Mouse (Mus musculus) cerebral cortex, adult 2 months (tissue): Measurements from ENCODE around the gene Mrs2.

Experiments
- WGBS: fragments of 180-500 bp; shearing (Covaris S2); methylation state at CpG from one replicate; pipeline ENCODE4 v1.1.7; 2018; 5-methylcytosine and 5-hydroxymethylcytosine counted together

The Mrs2 gene

DNA sequence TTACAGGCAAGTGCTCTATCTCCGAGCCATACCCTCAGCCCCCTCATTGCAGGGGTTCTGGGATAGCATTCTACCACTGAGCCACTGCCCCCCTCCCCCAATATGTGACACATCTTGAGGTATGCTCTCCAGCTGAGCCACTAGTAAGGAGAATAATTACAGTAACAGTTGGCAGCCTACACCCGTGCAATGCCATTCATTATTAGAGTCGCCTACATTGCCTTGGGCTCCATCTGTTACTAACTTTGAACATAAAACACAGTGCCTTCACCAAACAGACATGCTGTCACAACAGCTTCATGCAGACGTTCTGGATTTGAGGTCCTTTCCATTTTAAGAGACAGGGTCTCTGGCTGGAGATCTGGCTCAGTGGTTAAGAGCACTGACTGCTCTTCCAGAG lies 43.8 kb downstream of the Mrs2 start:
- 59% methylated on average over 4 of the region's 4 CpGs for WGBS

GRCm38 (mm10) chr13:24971776-24972175 lies 48.4 kb downstream of the Mrs2 start:
- WGBS: 81% methylated on average over 3 of the region's 3 CpGs

DNA sequence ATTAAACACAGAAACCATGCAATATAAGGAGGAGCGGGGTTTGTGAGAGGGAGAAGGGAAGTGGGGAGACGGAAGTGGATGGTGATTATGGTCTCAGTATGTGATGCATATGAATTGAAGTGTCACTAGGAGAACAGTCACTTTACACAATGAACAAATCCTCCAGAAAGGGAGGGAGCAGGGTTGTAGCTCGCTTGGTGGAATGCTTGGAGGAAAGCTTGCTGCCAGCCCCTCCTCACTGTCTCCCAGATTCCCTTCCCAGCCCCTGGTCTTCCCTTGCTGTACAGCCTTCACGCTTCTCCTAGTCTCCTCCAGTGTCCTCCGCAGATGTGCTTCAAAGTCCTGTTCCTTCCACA lies 54.4 kb downstream of the Mrs2 start:
- whole genome bisulfite sequencing: 40% methylated on average over 5 of the region's 5 CpGs

DNA sequence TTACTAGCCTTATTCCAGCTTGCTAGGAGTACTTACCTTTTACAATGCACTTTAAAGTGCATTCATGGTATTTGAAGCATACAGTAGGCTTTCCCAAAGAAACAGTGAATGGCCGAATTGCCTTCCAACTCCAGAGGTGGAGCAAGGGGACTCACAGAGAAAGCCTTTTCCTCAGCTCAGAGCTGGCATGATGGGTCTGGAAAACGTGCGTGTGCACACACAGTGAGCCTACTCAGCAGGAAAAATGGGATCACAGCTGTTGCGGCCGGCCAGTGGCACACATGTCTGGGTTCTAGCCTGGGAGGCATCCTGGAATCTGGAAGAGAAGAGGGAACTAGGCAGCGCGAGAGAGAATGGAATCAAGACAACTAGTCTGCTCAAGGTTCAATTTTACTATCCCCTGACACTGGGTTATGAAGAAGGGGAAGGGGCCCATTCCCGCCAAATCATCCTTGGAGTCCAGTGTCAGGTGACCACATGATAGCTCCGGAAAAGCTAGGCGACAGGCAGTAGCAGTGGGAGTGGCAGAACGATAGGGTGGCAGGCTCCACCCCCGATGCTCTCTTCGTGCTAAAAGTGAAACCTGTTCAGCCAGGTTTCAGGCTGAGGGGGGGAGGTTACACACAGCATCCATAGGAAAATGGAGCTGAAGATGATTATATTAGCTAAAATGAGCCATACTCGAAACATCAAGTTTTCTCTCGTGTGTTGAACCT lies 54.9 kb downstream of the Mrs2 start:
- WGBS: 20% methylated on average over 15 of the region's 15 CpGs

GRCm38 (mm10) chr13:24962119-24962518 lies 58.1 kb downstream of the Mrs2 start:
- 91% methylated on average over 8 of the region's 8 CpGs for WGBS

DNA sequence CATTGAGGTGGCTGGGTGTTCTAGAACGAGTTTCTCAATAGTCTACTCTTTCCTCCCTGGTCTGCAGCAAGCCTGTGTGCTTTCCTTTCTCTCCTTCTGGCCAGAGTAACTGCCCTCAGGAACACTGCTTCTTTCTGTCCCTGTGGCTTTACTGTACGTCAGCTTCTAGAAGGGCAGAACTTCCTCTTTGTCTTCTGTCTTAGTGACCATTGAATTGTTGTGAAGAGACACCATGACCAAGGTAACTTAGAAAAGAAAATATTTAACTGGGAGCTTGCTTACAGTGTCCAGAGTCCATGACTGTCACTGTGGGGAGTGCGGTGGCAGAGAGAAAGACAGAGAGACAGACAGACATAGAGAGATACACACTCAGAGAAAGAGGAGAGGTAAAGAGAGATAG lies 60.1 kb downstream of the Mrs2 start:
- 73% methylated on average over 3 of the region's 3 CpGs for WGBS

DNA sequence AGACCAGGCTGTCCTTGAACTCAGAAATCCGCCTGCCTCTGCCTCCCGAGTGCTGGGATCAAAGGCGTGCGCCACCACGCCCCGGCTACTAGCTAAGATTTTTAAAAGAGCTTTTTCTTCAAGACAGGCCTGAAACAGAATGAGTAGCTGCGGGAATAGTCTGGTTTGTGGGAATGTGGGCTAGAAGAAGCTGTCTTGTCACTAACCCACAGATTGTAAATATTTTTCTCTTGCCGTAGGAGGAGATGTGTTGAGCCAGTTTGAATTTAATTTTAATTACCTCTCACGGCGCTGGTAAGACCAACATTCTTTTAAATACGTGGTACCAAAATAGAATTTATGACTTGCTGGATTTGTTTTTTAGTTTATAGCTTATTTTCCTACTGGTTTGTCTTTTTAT lies 61.5 kb downstream of the Mrs2 start:
- 69% methylated on average over 11 of the region's 11 CpGs for WGBS

- WGBS: 55% methylated on average over 10 of the region's 10 CpGs
Observed at GRCm38 (mm10) chr13:24955500-24955899, 64.7 kb downstream of the Mrs2 start.

GRCm38 (mm10) chr13:24955091-24955490 lies 65.1 kb downstream of the Mrs2 start:
- WGBS: 69% methylated on average over 11 of the region's 11 CpGs

DNA sequence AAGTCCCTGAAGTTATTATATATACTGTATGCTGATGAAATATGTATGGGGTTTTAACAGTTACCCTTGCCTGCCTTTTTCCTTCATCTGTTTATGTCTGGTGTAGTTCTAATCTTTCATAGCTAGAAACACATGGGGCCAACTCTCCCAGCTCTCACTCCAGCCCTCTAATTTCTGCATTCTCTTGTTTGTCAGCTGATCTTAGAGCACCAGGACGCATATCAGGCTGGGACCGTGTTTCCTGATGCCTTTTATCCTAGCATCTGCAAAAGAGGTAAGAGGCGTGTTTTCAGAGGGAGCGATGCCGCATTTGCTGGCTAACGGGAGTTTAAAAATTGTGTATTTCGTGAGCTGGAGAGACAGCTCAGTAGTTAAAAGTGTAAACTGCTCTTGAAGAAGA lies 67.5 kb downstream of the Mrs2 start:
- WGBS: 89% methylated on average over 7 of the region's 7 CpGs

DNA sequence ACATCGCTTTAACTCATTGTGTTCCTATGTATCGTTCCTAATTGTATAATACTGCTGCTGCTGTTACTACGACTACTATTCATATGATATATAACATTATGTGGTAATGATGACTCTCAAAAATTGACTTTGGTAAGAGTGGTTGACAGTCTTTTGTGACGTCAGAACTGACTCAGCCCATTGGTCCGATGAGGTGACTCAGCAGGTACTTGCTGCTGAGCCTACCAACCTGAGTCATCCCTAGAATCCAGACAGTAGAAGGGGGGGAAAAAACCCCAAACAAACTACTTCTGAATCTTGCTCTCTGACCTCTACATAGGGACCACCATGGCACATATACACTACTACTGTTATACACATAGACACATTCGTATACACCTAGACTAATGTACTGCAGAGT lies 71.3 kb downstream of the Mrs2 start:
- WGBS: 88% methylated on average over 6 of the region's 6 CpGs

- WGBS: 95% methylated on average over 5 of the region's 5 CpGs
Observed at GRCm38 (mm10) chr13:24947158-24947557, 73.0 kb downstream of the Mrs2 start.

GRCm38 (mm10) chr13:24945567-24945966 lies 74.6 kb downstream of the Mrs2 start:
- 55% methylated on average over 4 of the region's 4 CpGs for WGBS

- 75% methylated on average over 8 of the region's 8 CpGs for whole genome bisulfite sequencing
Observed at GRCm38 (mm10) chr13:24943303-24943702, 76.9 kb downstream of the Mrs2 start.

DNA sequence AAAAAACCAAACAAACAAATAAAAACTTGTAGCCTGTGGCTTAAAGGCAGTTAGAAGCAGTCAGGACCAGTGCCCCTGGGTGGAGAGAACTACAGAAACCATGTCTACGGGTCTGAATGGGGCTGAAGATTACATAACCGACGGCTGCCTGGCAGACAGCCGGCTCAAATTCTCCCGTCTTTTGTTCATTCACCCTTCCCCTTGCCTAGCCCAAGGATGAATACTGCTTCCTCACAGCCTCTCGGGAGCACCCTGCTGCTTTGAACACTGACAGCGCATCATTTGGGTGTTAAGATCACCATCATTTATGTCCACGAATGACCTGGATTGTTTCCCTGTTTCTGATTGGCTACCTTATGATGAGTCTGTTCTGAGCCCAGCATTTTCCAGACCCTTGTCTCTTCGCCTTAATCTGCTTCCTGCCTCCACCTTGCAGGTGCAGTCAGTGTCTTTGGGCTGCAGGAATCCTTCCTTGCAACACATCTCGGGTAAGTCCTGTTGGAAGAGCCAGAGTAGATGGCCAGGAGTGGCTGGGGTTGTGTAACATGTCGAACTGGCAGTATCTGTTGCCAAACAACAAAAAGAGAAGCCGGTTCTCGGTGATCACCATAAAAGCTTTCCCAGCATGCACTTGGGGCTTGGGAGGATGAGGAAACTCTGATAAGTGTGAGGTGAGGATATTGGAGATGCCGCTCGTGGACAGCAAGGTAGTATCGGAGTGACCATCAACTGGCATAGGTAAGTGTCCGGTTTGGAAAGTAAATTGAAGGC lies 77.5 kb downstream of the Mrs2 start, which contains the start of gene Gpld1:
Gene Gpld1 (plus strand): TSS at position 641 of the 771 bp plus-strand sequence.
- 51% methylated on average over 17 of the region's 17 CpGs for WGBS

DNA sequence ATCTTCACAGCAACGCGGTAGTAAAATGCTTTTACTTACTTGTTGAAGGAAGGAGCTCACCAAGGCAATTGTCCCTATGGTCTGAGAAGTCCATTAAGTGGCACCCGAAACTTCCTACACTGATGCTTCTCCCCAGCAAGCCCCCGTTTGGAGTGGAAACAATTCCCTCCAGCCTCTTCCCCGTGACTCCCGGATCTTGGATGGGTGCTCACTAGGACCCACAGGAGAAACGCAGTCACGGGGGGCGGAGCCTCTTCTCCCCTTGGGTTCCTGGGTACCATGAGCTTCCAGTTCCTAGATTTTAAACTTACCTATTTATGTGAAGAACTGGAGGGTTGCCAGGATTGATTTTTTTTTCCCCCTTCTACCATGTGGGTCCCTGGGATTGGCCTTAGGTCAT lies 80.7 kb downstream of the Mrs2 start:
- 92% methylated on average over 9 of the region's 9 CpGs for WGBS

DNA sequence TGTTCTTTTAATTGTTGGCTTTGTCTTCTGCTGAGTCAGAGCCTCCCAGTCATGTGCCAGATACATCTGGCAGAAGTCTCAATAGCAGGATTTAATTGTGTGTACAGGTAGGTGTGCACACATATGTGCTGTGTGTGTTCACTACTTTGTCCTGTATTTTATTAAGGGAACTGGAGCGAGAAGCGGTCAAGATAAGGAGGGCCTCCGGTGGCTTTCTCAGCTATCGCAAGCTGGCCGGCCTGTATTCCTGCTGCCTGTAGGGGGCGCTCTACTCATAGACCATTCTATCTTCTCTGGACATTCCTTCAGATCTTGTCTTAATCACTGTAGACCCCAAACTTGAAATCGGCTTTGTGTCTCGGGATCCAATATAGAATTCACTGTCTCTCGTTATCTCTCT lies 81.5 kb downstream of the Mrs2 start:
- WGBS: 27% methylated on average over 9 of the region's 9 CpGs

DNA sequence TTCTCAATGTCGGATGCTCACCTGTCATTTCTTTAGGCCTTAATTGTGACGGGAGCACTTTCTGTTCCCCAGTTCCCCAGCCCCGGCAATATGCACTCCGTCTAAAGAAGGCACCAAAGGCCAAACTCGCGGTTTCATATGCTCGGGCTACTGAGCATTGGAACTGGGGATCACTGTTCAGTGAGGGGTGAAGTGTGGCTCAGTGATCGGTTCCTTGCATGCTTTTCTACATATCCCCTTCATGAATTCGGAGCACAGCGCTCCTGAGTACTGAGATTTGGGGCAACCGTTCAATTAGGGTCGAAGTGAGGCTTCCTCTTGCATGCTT lies 82.4 kb downstream of the Mrs2 start:
- 13% methylated on average over 12 of the region's 12 CpGs for WGBS
